Mouse (Mus musculus) CD4-positive, CD25-positive, alpha-beta regulatory T cell, adult 4 months (primary cell): Measurements from ENCODE around the gene Cybc1. TPM values are rescaled to one million over a fixed set of nuclear protein-coding genes. Genes with fewer than 3 reads are reported as not detected.

Source experiments
- ATAC-seq: one replicate; pipeline ENCODE4 v1.8.0; 2017
- polyA plus RNA-seq, 2 experiments: library from polyadenylated mRNA; unstranded; fragments of 100-300 nt; shearing (Covaris generic); gene quantifications; one replicate each; pipeline ENCODE4 v1.2.1; 2017

Cybc1 gene
- 100 to 1,000 TPM; 103 to 150 TPM for polyA plus RNA-seq

GRCm38 (mm10) chr11:121229018-121229439, at the start of gene Cybc1:
Gene Cybc1, minus strand, starts transcription at chr11:121229322.
- peak; percentile 98 for ATAC-seq

DNA sequence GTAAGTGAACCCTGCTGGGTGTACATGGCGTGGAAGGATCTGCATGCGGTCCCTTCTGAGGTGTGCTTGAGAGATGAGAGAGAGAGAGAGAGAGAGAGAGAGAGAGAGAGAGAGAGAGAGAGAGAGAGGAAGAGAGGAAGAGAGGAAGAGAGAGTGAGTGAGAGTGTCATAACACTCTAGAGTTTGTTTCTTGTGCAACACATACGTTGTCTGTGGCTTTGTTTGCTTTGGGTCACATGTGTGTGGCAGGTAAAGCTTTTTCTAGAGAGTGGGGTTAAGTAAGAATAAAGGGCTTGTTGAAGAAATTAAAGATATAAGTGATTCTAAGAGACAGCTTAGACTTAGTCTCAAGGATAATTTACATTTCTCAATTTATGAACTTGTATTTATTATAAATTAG, 48.9 kb upstream of the Cybc1 start:
- no peak for ATAC-seq

DNA sequence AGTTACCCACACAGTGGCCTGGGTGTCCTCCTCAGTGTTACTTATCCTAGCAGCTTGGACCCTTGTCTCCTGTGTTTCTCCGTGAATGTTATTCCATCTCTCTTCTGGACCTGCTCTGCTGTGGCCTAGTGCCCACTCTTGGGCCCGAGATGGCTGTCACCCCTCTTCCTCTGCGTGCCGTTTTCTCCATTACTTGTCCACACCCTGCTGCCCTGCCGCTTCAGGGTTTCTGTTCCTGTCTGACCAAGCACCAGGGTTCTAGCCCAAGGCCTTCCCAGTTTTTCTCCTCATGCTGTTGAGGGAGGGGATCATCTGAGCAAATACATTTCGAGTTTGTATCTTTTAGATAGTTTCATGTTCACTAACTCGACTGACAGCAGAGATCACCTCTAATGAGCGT, 48.4 kb upstream of the Cybc1 start:
- ATAC-seq: no peak

DNA sequence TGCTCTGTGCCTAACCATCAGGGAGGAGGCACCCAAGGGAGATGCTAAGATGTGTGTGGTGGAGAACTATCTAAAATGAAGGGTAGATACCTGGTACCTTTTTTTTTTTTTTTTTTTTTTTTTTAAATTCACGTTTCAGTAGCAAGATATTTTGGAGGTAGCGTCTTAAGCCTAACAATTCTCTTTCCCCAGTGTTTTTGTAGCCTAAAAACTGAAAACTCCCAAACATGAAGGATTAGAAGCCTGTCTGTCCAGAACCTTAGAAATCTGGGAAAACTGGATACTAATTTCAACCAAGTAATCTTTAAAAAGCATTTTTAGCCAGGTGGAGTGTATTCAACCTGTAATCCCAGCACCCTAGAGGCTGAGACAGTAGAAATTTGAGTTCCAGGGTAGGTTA, 32.0 kb upstream of the Cybc1 start:
- no peak for ATAC-seq

GRCm38 (mm10) chr11:121260211-121260906, 31.2 kb upstream of the Cybc1 start:
- ATAC-seq: peak; percentile 34

DNA sequence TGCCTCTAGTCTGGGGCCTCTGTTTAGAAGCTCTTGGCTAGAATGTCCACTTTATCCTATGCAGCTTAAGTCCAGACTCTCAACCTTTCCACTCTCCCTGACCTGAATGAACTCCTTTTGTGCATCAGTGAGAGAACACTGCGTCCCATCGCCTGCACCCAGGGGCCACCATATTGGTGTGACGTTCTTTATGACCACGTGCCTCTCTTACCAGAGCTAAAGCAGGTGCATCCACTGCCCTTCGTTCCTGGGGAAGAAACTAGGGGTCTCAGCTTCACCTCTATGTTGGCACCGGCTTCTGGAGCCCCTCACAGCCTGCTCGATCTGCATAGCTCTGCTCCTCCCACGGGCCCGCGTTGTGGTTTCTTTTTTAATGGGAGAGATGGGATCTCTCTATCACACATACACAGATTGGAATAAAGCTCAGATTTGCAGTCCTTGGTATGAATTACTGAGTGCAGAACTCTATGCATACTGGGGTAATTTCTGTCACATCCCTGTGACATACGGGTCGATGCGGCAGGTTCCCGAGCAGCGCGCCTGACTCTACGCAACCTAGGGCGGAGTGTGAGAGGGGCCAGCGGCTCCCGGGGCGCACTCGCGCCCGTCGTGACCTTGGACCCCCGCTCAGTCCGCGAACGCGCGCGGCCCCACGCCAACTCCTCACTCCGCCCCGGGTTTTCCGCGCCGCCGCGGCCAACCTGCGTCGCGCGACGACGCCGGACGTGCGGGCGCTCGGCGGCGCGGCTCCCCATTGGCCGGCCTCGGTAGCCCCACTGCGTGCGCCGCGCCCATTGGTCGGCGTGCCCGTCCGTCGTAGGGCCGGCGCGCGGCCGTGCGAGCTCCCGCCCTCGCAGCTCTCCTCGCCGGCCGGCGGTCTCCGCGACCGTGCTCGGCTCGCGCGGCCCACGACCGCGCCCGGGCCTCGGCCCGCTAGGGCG, 30.3 kb upstream of the Cybc1 start, which contains the start of gene Foxk2:
Gene Foxk2 (plus strand): TSS at position 831 of the 941 bp plus-strand sequence.
- ATAC-seq: peak; percentile 94

DNA sequence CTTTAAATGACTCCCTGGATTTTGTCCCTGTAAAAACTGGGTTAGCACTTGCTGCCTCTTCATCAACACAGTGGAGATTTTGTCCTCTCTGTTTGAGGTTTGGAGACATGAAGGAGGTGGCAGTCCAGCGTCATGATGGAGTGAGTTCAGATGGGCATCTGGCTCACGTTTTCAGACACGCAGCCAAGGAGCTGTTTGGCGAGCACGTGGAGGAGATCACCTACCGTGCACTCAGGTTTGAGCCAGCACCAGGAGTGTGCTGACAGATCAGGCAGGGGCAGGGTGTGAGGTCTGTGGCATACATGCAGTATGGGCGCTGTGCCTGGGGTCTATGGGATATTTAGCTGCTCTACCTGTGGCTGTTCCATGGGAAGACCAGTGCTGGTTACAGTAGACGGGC, 21.1 kb upstream of the Cybc1 start:
- ATAC-seq: no peak

GRCm38 (mm10) chr11:121239669-121240068, 10.5 kb upstream of the Cybc1 start:
- no peak for ATAC-seq

DNA sequence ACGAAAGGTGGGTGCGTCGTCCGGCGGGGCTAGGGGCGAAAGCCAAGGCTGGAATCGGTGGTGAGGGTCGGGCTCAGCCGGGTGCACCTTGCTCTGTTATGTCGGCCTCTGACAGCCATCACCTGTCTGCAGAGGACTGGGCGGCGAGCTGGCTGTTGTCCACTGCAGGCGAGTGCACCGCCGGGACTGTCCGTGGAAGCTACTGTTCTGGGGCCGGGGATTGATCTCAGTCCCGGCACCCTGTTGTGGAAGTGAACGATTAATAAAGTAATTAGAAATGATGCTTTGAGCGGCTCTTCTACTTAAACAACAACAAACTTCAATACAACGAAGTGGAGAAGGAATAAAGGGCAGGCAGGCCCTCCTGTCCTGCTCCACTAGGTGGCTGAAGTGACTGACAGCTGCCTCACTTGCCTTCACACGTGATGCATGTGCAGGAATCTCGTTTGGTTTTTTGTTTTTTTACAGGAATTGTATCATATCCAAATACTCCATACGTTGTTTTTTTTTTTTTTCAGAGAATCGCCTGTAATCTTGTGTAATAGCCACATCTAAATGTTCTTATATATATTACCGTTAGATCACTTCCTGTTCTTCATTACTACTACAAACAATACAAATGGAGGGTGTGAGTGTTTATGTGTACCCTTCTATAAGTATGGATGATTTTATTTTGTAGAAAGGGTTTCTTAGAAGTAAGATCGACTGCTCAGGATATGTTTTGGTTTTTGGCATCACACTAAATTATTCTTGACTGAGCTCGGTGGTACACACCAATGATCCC, 8.4 kb upstream of the Cybc1 start:
- peak; percentile 21 for ATAC-seq

DNA sequence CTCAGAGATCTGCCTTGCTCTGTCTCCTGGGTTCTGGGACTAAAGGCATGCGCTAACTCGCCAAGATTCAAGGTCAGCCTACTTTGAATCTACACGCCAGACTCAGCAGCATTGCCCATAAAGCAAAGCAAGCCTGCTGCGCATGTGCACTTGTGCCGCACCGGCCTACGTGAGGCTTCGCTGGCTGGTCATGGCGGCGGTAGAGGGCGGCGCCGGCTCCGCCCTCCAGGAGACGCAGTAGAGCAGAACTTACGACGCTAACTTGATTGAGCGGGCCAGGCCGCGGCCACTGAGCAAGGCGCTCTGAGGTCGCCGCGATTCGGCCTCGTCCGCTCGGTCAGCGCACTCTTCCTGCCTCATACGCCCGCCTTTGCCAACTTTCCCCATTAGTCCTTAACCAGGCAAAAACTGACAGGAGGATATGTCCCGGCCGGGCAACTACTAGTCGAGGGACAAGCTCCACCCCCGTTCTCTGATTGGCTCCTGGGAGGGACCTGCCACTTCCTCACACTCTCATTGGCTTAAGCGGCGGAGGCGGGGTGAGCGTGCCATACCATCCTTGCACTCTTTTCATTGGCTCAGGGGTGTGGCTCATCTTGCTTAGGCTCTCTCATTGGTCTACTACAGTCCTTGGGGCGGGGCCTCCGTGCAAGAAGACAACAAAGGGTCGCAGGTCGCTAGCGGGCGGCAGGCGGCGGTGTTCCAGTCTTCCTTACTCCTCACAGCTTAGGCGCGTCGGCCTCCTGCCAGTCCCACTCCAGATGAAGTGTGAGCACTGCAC, 7.6 kb upstream of the Cybc1 start, which contains the start of gene Narf:
Gene Narf (plus strand): TSS at position 690 of the 781 bp plus-strand sequence.
- peak; percentile 96 for ATAC-seq

GRCm38 (mm10) chr11:121235475-121236238, 6.5 kb upstream of the Cybc1 start:
- no peak for ATAC-seq

GRCm38 (mm10) chr11:121232706-121233105, 3.6 kb upstream of the Cybc1 start:
- ATAC-seq: no peak

DNA sequence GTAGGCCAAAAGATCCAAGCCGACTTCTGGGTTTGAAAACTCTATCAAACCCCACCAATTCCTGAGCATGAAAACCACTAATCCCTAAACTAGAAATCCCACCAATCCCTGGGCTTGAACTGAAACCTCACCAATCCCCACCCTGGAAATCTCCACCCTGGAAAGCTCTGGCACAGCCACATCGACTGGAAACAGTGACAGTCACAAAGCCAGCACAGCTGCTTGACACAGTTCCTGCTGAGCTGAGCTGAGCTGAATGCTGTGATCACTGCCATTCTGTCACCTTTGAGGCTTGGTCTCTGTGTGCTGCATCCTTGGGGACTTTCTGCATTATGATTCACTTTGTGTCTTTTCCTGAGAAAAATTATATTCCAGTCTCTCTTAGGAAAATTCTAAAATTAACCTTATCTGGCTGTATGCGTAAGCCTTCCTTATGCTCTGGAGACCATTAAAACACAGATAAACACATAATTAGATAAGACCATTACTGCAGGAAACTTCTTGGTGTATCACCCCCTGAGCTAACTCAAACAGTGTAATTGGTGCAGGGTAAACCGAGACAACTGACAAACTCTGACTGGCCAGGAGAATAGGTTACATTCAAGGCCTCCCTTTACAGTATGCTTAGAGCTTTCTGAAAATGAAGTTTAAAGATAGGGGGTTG, 2.6 kb upstream of the Cybc1 start:
- ATAC-seq: no peak

- ATAC-seq: no peak
Observed at GRCm38 (mm10) chr11:121231191-121231590, 2.1 kb upstream of the Cybc1 start.

DNA sequence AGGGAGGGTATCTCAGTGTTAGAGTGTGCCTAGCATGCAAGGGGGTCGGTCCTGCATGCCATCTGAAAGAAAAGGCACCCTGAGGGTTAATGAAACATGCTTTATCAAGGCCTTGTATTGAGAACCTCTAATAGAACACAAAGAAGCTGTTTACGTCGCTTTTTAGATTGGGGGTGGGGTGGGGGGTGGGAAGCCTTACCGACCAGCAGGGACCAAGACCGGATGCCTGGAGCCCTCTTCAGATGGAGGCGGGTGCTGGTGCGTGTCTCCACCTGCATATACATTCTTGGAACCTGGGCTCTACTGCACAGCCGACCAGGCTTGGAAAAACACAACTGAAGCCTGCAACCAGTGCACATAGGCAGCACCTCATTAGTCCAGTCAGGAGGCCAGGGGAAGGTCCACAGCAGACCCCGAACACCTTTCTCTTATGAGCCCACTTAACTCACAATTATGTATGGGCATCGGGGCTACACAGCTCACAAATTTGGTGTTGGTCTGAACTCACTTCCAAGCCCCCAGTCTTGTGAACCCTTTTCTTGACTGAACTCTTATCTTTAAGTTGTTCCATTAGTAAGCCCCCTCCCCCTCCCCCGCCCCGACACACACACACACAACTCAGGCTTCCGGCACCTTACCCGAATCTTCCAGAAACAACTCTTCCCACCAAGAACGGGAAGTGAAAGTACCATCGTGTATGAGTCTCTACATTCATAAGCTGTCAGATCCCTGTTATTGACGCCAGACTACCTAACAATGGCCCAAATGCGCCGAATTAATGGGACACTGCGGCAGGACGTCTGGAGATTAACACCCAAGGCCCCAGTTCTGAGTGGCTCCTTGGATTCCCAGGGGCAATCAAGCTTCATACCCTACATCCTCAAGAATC, 749 bp downstream of the Cybc1 start:
- peak; percentile 27 for ATAC-seq

DNA sequence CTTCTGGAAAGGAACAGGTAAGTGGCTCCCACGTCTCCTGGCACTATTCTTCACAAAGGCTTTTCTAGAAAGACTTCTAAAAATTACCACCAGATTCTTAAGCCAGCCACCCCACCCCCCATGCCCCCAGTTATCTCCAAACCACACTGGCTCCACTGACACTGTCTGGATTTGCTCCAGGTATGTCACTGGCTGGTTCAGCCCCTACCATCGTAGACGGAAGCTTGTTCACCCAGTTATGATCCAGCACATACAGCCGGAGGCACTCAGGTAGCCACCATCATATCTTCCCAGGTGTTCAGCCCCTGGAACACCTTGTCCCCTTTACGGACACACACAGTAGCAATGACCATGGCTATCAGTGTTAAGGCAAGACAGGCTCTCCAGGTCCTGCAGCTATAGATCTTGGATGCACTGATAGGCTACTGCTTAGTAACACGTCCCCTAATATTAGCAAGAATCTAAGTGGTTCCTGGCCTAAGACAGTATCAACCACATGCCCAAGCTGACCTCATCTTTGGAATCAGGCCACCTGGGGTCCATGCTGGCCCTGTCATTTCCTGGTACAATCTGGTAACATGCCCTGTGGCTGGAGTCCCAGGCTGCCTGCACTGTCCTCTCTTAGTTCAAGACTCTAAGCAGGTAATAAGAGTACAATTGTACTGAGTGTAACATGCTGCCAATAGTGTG, 7.7 kb downstream of the Cybc1 start:
- ATAC-seq: no peak

DNA sequence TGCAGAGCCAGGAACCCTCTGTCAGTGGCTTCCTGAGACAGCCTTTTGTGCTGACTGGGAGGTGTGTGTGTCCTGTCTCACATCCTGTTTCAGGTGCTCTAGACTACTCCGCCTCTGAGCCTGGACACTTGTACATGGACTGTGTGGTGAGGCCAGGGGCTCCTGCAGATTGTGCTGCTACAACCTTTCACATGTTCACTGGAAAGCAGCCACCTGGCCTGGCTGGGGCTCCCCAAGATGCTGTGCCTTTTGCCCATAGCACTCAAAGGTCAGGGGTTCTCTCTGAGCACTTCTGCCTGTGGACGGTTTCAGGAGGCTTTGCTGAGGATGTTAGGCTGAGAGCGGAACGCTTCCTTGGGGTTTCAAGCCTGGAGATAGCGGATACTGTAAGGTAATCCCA, 8.4 kb downstream of the Cybc1 start:
- ATAC-seq: no peak

- no peak for ATAC-seq
Observed at GRCm38 (mm10) chr11:121219776-121220175, 9.3 kb downstream of the Cybc1 start.

DNA sequence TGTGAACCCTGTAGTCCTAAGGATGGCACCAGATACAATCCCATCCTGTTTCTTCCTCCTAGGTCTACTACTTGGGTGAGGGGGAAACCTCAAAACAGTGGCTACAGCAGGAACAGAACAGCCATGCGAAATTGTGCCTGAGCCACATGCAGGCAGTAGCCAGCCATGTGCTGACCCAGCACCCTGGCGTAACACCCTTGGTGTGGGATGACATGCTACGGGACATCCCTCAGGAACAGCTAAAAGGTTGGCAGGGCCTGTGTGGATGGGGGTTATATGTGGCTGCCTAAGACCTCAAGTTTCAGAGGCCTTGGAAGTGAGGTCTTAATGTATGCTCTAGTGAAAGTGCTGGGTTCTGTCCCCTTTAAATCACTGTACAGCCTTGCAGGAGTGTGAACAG, 12.3 kb downstream of the Cybc1 start:
- ATAC-seq: no peak
